Mouse (Mus musculus) CH12F3 (cell line): ENCODE measurements around the gene Sppl2b.

ENCODE experiments used
- in situ Hi-C: fragments of 300-500 bp; cut with MboI; formaldehyde crosslinking; loops from 2 replicates; pipeline ENCODE4 v1.14.3; 2020; ENCODE audit warnings: low sequenced_read_pairs

Gene Sppl2b

DNA sequence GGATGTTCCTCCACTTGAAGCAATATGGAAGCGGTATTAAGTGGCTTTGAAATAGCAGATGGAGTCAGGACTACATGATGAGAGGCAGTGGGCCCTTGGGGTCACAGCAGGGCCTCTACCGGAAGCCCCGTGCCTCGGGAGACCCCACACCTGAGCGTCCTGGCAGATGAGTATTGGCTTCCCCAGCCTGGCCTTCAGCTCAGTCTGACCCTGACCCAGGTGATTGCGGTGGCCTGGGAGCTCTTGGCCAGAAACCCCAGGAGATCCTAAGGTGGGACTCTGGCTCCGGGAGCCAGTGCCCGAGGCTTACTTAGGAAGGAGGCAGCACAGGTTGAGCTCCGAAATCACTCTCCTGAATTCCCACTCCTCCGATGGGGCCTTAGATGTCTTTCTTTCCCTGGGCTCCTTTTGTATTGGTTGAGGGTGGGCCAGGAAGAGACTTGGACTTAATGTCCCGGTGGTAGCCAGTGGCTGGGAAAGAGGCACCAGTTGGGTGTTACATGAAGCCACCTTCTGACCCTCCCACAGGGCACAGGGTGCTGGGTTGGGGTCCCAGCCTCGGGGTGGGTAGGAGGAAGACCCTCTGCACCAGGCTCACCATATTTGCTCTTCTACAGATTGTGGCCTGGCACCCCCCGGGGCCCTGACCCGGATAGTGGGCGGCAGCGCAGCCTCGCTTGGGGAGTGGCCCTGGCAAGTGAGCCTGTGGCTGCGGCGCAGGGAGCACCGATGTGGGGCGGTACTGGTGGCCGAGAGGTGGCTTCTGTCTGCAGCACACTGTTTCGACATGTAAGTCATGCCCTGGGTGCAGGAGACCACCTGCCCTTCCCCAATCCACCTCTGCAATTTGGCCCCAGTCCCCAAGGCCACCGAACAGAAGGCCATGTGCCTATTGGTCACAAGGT, 41.8 kb downstream of the Sppl2b start:
- in situ Hi-C loops: no loop called here

GRCm38 (mm10) chr10:80897861-80898510, 42.9 kb downstream of the Sppl2b start:
- in situ Hi-C loops: no loop called here

DNA sequence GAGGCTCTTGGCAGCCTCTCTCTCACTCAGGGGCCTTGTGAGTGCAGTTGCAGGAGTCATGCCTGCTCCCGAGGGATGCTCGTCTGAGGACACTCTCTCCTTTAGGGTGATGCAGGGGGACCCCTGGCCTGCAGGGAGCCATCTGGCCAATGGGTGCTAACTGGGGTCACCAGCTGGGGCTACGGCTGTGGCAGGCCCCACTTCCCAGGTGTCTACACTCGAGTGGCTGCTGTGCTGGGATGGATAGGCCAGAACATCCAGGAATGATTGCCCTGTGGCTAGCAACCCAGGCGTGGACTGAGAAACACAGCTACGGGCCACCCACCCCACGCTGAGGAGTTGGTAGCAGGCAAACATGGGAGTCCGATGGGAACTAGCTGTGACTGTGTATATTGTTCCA, 44.0 kb downstream of the Sppl2b start:
- in situ Hi-C loops: no loop called here

GRCm38 (mm10) chr10:80899591-80900317, 44.7 kb downstream of the Sppl2b start:
- in situ Hi-C loops: no loop called here

- in situ Hi-C loops: no loop called here
Observed at GRCm38 (mm10) chr10:80900318-80901247, 45.5 kb downstream of the Sppl2b start, which contains the start of gene Timm13. Timm13 (minus strand) TSS chr10:80900969.

DNA sequence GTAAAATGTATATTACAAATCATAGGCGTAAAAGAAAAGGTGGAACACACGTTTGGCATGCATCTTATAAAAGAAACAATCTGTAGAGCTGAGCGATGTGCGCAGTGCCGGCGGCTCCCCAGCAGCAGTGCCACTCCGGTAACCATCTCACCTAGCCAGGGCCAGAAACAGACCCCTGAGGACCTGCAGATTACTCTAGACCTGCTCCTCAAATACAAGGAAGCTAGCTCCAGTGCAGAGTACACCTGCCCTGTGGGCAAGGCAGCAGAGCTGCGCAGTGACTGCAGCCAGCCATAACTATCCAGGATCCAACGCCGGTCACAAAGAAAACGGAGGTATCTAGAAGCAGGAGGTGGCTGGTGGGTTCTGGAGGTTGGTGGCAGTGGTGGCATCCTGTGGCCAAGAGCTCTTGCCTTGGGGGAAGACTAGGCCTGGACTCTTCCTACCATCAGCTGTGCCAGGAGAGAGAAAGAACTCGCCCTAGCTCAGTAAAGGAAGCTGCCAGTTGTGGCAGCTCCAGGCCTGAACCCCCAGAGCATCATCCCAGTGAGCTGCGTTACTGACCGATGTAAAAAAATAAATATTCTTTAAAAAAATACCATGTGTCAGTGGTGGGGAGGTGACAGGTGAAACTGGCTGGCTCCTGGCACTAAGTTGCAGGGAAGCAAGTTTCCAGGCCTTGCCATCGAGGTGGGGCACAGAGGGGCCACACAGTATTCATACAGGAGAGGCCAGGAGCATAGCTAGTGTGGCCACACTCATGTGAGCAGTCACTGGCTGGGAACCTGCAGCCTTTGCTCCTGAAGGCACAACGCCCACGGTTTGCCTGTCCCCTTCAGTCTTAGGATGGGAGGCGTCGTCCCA, 46.6 kb downstream of the Sppl2b start:
- in situ Hi-C loops: no loop called here

GRCm38 (mm10) chr10:80902273-80902940, 47.3 kb downstream of the Sppl2b start:
- in situ Hi-C loops: no loop called here

DNA sequence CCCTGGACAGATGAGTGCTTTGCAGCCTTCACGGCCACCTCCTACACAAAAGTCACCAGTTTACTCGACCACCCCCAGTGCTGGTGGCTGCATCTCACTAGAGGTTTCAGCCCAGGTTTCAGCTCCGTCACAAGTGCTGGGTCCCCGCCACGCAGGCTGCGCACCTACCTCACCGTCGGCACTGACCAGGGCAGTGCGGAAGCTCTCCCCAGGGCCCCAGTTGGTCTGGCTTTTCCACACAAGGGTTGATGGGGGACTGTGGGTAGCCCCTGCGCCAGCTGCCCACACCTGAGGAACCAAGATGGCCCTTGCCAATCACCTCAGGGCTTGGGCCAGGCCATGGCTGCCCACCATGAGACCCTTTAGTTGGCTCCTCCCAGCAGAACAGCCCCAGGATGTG, 48.2 kb downstream of the Sppl2b start:
- in situ Hi-C loops: no loop called here

DNA sequence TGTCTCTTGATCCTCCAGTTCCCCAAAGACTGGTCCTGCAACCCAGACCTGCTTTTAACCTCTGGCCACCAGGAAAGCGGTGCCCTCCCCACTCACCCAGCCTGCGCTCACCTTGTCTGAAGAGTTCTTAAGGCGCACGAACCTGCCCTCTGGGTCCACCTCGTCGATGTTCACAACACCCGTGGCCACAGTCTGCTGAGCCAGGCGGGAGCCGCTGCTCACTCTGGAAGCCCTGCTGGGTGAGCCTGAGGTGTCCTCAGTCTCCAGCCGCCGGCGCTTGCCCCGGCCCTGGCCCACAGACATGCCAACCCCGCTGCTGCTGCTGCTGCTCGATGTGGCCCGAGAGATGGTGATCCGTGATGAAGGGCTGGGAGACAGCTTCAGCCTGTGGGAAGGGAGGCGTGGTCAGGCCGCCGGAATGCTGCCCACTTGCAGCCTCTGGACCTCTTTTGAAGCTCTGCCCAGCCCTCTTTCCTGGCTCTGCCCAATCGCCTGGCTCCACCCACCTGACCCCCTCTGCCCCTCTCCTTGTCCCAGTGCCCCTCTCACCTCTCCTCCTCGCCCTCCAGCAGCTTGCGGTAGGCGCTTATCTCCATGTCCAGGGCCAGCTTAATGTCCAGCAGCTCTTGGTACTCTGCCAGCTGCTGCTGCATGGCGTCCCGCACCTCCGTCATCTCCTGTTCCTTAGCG, 49.1 kb downstream of the Sppl2b start:
- in situ Hi-C loops: no loop called here

- in situ Hi-C loops: no loop called here
Observed at GRCm38 (mm10) chr10:80904709-80905108, 49.6 kb downstream of the Sppl2b start.

GRCm38 (mm10) chr10:80909375-80910162, 54.5 kb downstream of the Sppl2b start:
- in situ Hi-C loops: no loop called here

DNA sequence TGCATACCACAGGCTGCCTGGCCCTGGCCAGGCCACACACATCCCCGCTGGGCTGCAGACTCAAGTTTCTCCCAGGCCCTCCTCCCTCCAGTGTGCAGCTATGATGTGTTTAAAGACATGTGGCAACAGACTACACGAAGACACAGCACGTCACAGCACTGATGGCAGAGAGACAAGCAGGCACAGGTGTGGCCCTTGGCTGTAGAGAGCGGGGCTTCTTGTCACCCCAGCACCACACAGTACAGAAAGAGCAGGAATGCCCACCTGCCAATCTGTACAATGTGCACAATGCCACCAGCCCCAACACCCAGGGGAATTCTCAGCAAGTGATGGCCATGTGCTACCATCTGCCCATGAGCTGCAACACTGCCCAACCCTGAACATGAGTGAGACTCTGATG, 56.3 kb downstream of the Sppl2b start:
- in situ Hi-C loops: no loop called here

DNA sequence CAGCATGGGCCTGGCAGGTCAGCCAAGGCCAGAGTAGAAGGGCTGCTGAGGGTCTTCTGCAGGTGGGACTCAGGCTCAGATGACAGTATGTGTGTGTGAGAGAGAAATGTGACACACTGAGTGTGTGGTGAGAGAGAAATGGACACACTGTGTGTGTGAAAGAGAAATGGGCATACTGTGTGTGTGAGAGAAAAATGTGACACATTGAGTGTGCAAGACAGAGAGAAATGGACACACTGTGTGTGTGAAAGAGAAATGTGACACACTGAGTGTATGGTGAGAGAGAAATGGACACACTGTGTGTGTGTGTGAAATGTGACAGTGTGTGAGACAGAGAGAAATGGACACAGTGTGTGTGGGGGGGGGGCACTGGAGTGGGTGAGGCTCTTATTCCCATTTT, 56.8 kb downstream of the Sppl2b start:
- in situ Hi-C loops: no loop called here

GRCm38 (mm10) chr10:80913364-80914011, 58.4 kb downstream of the Sppl2b start:
- in situ Hi-C loops: no loop called here

DNA sequence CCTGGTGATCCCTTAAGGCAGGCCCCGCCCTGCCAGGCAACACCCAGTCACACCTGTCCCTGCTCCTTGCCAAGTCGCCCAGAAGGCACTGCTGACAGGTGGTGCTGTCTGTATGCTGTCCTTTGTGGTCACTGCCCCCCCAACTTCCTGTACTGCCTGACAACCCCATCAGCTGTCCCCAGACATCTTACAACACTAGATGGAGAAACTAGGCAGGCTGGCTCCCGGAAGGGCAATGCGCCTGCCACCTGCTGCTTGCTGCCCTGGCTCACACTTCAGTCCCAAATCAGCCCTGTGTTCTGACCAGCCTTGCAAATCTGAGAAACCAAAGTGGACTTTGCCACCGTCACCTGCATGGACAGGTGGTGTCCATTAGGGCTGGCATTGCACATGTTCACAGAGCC, 59.2 kb downstream of the Sppl2b start:
- in situ Hi-C loops: no loop called here

- in situ Hi-C loops: no loop called here
Observed at GRCm38 (mm10) chr10:80915260-80915659, 60.2 kb downstream of the Sppl2b start.

DNA sequence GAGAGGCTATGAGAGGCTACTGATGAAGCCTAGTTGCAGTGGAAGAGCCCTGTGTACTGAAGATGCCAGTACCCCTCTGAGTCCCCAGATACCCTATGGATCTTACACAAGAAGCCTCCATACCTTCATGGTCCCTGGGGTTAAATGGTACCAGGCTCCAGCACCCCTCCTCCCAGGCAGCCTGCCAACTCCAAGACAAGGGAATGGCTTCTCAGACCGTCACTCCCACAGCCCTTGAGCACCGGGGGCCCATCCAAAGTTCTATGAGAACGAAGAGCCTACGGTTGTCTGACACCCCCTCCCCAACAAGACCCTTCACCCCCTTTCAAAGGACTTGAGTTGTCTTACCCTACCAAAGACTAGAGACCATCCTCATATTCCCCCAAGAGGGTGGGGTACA, 60.7 kb downstream of the Sppl2b start:
- in situ Hi-C loops: no loop called here
